Mouse (Mus musculus): Measurements from ENCODE around the gene AI413582. TPM values are rescaled to one million over a fixed set of nuclear protein-coding genes. Genes with fewer than 3 reads are reported as not detected.

AI413582 gene
- 10 to 100 TPM; 92.2 to 97.5 TPM for total RNA-seq (2021)
- long read RNA-seq, experiment 1, transcript AI413582-204 (5 exons, 862 nt), result major isoform, 33 of 46 reads
- long read RNA-seq, experiment 1, partial matches to known transcripts, result 2 of 46 reads
- long read RNA-seq, experiment 1, other reads (novel, unspliced or antisense), result 10 of 46 reads
- long read RNA-seq, experiment 2, transcript AI413582-204 (5 exons, 862 nt), result major isoform, 36 of 52 reads
- long read RNA-seq, experiment 2, partial matches to known transcripts, result 6 of 52 reads
- long read RNA-seq, experiment 2, other reads (novel, unspliced or antisense), result 7 of 52 reads

DNA sequence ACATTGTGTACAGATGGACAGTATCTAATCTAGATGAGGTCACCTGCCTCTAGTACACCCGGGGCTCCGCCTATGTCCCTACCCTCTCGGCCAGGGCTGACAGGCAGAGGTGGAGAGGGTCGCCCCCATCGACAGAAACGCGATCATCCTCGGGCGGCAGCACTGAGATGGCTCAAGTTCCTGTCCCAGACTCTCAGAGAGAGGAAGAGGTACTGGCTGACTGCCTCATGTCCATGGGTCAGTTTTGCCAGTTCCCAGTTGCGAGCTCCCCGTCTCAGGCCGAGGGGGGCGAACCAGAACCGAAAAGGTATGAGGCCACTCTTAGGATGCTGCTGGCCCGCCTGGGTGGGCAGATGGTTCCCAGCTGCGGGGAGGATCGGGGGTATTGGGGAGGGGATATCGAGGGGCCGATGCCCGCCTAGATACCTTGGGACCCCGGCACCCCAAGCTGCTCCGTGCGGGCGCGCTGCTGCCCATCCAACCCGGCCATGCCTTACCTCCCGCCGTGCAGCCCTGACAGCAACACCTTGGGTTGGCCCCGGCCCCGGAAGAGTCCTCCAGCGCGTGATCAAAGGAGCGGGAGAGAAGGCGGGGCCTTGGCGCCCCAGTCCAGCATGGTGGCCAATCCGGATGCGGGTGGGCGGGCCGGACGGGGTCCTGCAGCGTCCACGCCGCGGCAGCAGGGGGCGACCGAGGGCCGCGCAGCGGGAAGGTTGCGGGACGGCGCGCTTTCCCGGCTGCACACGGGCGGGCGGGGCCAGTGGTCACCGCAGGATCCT, at the start of gene AI413582:
Gene AI413582, minus strand, starts transcription at position 594 of the 779 bp plus-strand sequence.
- intact Hi-C loops (cut with DNase I), result loop anchor here (2.0 to 10.0 kb wide), 2 partner anchors 57 to 199 kb away; partner anchors contain the start of gene Nudt3
- peak; percentile 95 to 97 for DNase-seq (ENCODE audit: low spot score in 2 of 2)

GRCm38 (mm10) chr17:27613016-27613415, 47.5 kb upstream of the AI413582 start:
- intact Hi-C loops (cut with DNase I), result no loop called here
- no peak for DNase-seq (ENCODE audit: low spot score in 2 of 2)

DNA sequence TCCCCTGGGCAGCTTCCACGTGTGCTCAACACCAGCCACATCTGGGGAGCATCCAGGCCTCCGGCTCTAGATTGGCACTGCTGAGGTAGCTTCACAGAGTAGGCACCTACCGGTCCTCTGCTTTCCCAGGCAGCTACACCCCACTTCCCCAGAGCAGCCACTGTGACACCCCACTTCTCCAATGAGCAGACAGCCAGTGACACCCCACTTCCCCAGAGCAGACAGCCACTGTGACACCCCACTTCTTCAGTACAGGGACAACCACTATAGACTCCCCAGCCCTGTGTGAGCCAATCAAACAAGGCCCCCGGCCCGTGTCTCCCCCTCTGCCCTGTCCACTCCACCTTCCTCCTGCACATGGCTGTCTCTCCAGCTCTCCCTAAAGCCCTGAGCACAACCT, 46.4 kb upstream of the AI413582 start:
- no peak for DNase-seq (ENCODE audit: low spot score in 2 of 2)
- intact Hi-C loops (cut with DNase I), result no loop called here

DNA sequence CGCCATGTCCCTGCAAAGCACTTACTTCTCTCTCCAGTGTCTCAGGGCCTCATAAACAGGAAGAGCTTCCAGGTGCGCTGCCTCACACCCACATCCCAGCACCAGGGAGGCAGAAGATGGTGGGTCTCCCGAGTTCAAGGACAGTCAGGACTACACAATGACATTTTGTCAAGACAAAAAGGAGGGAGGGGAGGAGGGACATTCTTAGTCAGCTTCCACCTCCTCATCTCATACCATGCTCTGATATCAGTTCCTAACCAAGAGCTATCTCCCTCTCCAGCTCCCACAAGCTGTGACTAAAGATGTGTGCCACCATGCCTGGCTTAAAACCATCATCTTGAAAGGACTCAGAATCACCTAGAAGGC, 45.9 kb upstream of the AI413582 start:
- no peak for DNase-seq (ENCODE audit: low spot score in 2 of 2)
- intact Hi-C loops (cut with DNase I), result no loop called here

DNA sequence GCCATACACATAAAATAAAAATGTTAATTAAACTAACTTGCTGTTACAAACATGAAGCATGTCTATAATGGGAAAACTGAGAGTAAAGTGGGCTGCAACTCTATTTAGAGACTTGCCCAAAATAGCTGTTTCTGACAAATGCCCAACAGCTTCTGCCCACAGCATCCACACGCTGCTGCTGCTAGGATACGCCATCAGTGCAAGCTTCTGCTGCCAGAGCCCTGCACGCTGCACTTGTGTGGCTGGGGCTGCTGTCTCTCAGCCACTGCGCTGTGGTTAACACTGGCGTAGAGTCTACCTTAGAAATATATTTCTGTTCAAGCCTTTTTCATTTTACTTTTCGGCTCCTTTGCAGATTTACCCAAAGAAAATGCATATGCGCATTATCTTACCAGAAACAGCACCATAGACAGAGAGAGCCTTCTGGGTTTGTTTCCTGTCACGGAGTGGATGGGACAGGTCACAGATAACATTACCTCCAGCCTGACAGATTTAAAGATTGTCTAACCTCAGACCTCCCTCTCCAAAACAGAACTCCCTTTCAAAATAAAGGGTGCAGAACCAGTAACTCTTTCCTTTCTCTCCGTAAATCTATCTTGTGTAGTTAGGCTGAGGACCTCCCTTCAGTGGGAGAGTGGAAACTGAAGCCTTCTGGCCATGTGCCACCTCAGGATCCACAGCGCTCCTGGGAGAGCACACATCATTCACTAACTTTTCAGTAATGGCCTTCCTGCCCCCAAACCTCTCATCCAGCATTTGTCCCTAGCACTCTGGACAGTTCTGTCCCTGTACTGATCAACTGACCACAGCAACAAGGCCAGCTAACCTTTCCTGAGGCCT, 45.3 kb upstream of the AI413582 start:
- DNase-seq (ENCODE audit: low spot score in 2 of 2), result peak; percentile 80 to 88
- intact Hi-C loops (cut with DNase I), result no loop called here

DNA sequence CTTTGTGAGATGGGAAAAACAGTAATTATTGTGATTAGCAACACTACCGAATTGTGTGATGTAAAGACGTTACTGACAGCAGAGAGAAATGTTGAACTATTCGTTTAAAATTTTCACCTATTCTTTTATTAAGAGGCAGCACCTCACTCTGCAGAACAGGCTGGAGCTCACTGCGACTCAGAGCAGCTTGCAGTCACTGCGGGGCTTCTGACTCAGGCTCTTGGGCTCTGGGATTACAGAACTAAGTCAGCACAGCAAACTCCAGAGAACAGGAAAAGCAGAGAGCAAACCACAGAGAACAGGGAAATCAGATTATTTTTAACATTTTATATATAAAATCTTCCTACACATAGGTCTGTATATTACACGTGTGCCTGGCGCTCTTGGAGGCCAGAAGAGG, 44.0 kb upstream of the AI413582 start:
- intact Hi-C loops (cut with DNase I), result no loop called here
- no peak for DNase-seq (ENCODE audit: low spot score in 2 of 2)

- peak in 1 of 2 experiments; percentile 50 for DNase-seq (ENCODE audit: low spot score in 2 of 2)
- intact Hi-C loops (cut with DNase I), result no loop called here
Measured at GRCm38 (mm10) chr17:27603522-27604234, 38.1 kb upstream of the AI413582 start.

GRCm38 (mm10) chr17:27603036-27603435, 37.5 kb upstream of the AI413582 start:
- DNase-seq (ENCODE audit: low spot score in 2 of 2), result no peak
- intact Hi-C loops (cut with DNase I), result no loop called here

GRCm38 (mm10) chr17:27600869-27601268, 35.3 kb upstream of the AI413582 start:
- intact Hi-C loops (cut with DNase I), result no loop called here
- no peak for DNase-seq (ENCODE audit: low spot score in 2 of 2)

DNA sequence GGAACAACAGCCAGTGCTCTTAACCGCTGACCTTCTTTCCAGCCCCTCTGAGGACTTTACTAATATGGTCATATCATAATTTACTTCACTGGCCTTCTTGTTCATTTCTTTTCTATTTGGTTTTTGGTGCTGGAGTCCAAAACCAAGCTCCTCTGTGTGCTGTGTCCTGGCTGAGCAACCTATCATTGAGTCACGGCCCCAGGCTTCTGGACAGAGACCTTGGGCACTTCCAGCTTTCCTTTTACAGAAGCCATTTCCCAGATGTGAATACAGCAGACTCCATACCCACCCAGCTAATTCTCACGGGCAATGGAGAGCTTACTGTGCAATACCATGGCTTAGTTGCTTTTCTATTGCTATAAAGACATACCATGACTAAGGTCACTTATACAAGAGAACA, 34.7 kb upstream of the AI413582 start:
- intact Hi-C loops (cut with DNase I), result no loop called here
- no peak for DNase-seq (ENCODE audit: low spot score in 2 of 2)

- DNase-seq (ENCODE audit: low spot score in 2 of 2), result no peak
- intact Hi-C loops (cut with DNase I), result no loop called here
Measured at GRCm38 (mm10) chr17:27596376-27597190, 31.0 kb upstream of the AI413582 start.

DNA sequence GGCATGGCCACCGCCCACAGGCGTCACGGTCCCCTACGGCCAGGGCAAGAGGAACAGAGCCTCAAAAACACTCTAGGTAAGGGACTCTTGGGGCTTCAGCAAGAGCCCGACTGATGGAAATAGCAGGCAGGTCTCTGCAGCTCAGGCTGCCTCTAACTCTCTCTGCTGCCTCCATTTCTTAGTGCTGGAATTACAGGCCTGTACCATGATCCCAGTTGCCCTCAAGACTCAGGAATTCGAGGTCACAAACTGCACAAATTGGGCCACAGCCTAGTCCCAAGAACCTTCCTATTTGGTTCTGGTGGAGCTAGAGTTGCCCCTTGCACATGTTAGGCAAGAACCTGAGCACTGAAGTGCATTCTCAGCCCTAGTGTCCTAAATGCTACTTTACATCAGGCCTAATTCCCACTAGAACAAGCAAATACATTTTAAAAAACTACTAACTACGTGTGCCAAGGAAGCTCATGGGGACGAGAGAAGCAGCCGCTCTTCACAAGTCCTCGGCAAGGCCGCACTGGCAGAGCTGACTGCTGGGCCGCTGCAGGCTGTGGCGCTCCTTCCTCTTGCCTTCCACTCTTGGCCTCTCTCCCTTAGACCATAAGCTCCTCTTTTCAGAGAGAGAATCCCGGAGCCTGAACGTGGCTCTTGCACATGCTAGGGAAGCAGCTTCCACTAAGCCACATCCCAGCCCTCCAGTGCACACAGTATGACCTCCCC, 30.3 kb upstream of the AI413582 start:
- DNase-seq (ENCODE audit: low spot score in 2 of 2), result no peak
- intact Hi-C loops (cut with DNase I), result no loop called here

DNA sequence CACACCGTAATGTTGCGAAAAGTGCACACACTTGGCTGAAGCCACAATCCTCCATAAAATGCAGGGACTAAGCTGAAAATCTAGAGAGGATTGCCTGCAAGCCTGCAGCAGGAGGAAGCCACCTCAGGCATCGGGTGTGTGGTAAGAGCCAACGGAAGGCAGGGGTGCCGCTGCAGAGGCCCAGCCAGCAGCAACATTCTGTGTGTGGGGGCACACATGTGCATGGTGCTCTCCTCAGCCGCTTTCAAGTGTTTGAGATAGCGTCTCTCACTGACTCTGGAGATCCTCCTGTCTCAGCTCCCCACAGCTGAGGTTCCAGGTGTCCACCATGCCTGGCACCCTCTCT, 27.0 kb upstream of the AI413582 start:
- intact Hi-C loops (cut with DNase I), result no loop called here

GRCm38 (mm10) chr17:27591826-27592564, 26.4 kb upstream of the AI413582 start:
- intact Hi-C loops (cut with DNase I), result no loop called here
- DNase-seq (ENCODE audit: low spot score in 2 of 2), result no peak

More for the DNA sequence above, 27.0 kb upstream of the AI413582 start:
- DNase-seq (ENCODE audit: low spot score in 2 of 2), result no peak

GRCm38 (mm10) chr17:27588231-27588630, 22.7 kb upstream of the AI413582 start:
- intact Hi-C loops (cut with DNase I), result loop anchor here (5.0 kb wide), 1 partner anchor 34 kb away; the partner anchor contains the start of gene Nudt3
- DNase-seq (ENCODE audit: low spot score in 2 of 2), result no peak

DNA sequence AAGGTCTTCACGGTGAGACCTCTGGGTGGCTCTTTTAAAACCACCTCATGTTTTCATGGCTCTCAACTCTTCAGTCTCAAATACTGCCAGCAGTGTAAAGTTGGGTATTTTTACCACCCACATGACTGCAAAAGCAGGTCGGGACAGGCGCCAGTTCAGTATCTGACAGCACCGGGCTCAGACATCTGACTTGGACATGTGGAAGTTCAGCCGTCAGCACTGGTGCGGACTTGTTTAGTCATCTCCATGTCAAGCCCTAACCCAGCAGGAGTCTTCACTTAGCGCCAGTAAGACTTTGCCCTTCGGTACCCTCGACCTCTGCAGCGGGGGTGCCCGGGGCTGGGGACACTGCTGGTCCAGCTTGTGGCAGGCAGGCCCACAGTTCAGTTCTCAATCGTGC, 21.7 kb upstream of the AI413582 start:
- intact Hi-C loops (cut with DNase I), result loop anchor here (5.0 kb wide), 1 partner anchor 35 kb away; the partner anchor contains the start of gene Nudt3
- peak; percentile 53 to 75 for DNase-seq (ENCODE audit: low spot score in 2 of 2)

DNA sequence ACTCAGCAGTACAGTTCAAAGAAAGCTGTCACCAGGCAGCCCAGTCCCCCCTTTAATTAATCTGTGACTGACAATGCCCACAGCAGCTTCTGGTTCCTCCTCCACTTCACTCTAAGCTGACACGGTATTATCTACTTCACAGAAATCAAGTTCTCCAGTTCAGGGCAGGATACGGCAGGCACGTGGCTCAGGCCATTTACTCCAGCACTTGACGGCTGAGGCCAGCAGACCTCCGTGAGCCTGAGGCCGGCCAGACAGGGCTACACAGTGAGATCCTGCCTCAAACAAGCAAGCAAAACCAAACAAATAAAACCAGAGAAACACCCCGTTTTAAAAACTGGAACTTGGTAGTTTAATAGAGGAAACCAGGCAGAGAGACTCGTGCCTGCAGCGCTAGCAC, 21.1 kb upstream of the AI413582 start:
- no peak for DNase-seq (ENCODE audit: low spot score in 2 of 2)
- intact Hi-C loops (cut with DNase I), result loop anchor here (5.0 kb wide), 1 partner anchor 36 kb away; the partner anchor contains the start of gene Nudt3

All from left cerebral cortex, postnatal 14 days (tissue).